Mouse (Mus musculus) testis, postnatal 14 days (tissue): ENCODE measurements around the gene Fcrl1.

Source experiments
- DNase-seq: peaks from one replicate; pipeline ENCODE4 v3.0.0; 2021; ENCODE audit warnings: low spot score

The Fcrl1 gene

GRCm38 (mm10) chr3:87410605-87411004, 34.4 kb downstream of the Fcrl1 start:
- no peak for DNase-seq

- DNase-seq, result peak; percentile 67
Measured at GRCm38 (mm10) chr3:87411150-87411549, 35.0 kb downstream of the Fcrl1 start.

GRCm38 (mm10) chr3:87420645-87421044, 44.5 kb downstream of the Fcrl1 start:
- DNase-seq, result no peak

- DNase-seq, result no peak
Measured at GRCm38 (mm10) chr3:87422386-87422910, 46.3 kb downstream of the Fcrl1 start.

GRCm38 (mm10) chr3:87435479-87435878, 59.3 kb downstream of the Fcrl1 start, which contains the start of gene Fcrl5:
Fcrl5 (plus strand) TSS chr3:87435773.
- DNase-seq, result no peak

GRCm38 (mm10) chr3:87440586-87440985, 64.4 kb downstream of the Fcrl1 start:
- DNase-seq, result no peak

- no peak for DNase-seq
Measured at GRCm38 (mm10) chr3:87443968-87444367, 67.8 kb downstream of the Fcrl1 start.
